Mouse (Mus musculus): ENCODE data around the gene Psmd9. TPM values are rescaled to one million over a fixed set of nuclear protein-coding genes. Genes with fewer than 3 reads are reported as not detected.

The Psmd9 gene
- polyA plus RNA-seq, 1 experiment from 2014 or later: 107 TPM

GRCm38 (mm10) chr5:123181536-123181935 lies 12.3 kb downstream of the Psmd9 start:
- Histone ChIP-seq H3K27ac (no peak overlapping the region), H3K27me3 (no peaks in the 10 kb centered on the region), H3K9ac (no peak overlapping the region), H3K4me3 (no peak overlapping the region), H3K4me2 (no peak overlapping the region), H3K36me3 (no peaks in the 10 kb centered on the region), H3K9me3 (peaks cover 3% of the 10 kb centered on the region; the same call in 1 of the 2 replicates), H3K4me1 (no peaks in the 10 kb centered on the region)
- WGBS: 74% methylated on average over 6 of the region's 6 CpGs
- ATAC-seq (ENCODE audit: insufficient number of reproducible peaks, insufficient read depth, low FRiP score, low TSS enrichment, low read depth): no peak

GRCm38 (mm10) chr5:123182651-123183050 lies 13.4 kb downstream of the Psmd9 start, which contains the start of gene Hpd:
Gene Hpd (minus strand): TSS chr5:123182727.
- peaks cover 3% of the 10 kb centered on the region; the same call in 1 of the 2 replicates for H3K9me3 ChIP-seq
- H3K4me2 ChIP-seq: no peak within 1 kb of the TSS
- no peaks in the 10 kb centered on the region for H3K4me1 ChIP-seq
- no peak within 1 kb of the TSS for H3K27ac ChIP-seq
- no peaks in the 10 kb centered on the region for H3K36me3 ChIP-seq
- H3K4me3 ChIP-seq: no peak within 1 kb of the TSS
- ATAC-seq (ENCODE audit: insufficient number of reproducible peaks, insufficient read depth, low FRiP score, low TSS enrichment, low read depth): no peak
- H3K9ac ChIP-seq: no peak within 1 kb of the TSS
- no peaks in the 10 kb centered on the region for H3K27me3 ChIP-seq
- 85% methylated on average over 10 of the region's 10 CpGs for WGBS

- WGBS: 71% methylated on average over 6 of the region's 6 CpGs
These were observed 16.8 kb downstream of the Psmd9 start for GRCm38 (mm10) chr5:123185966-123186365.

GRCm38 (mm10) chr5:123187306-123187705 lies 18.1 kb downstream of the Psmd9 start:
- no peak for ATAC-seq (ENCODE audit: insufficient number of reproducible peaks, insufficient read depth, low FRiP score, low TSS enrichment, low read depth)
- Histone ChIP-seq H3K36me3 (no peaks in the 10 kb centered on the region), H3K4me3 (no peak overlapping the region), H3K9ac (no peak overlapping the region), H3K9me3 (no peaks in the 10 kb centered on the region), H3K4me1 (no peaks in the 10 kb centered on the region), H3K27ac (no peak overlapping the region), H3K4me2 (no peak overlapping the region), H3K27me3 (no peaks in the 10 kb centered on the region)
- 84% methylated on average over 3 of the region's 3 CpGs for WGBS

More at GRCm38 (mm10) chr5:123185966-123186365, 16.8 kb downstream of the Psmd9 start:
- Histone ChIP-seq H3K27ac (no peak overlapping the region), H3K9ac (no peak overlapping the region), H3K27me3 (no peaks in the 10 kb centered on the region), H3K4me2 (no peak overlapping the region), H3K9me3 (no peaks in the 10 kb centered on the region), H3K4me1 (no peaks in the 10 kb centered on the region), H3K36me3 (no peaks in the 10 kb centered on the region), H3K4me3 (no peak overlapping the region)
- ATAC-seq (ENCODE audit: insufficient number of reproducible peaks, insufficient read depth, low FRiP score, low TSS enrichment, low read depth): no peak

- no peak overlapping the region for H3K4me2 ChIP-seq
- no peaks in the 10 kb centered on the region for H3K4me1 ChIP-seq
- no peak overlapping the region for H3K9ac ChIP-seq
- H3K27ac ChIP-seq: no peak overlapping the region
- H3K27me3 ChIP-seq: no peaks in the 10 kb centered on the region
- no peak overlapping the region for H3K4me3 ChIP-seq
- no peak for ATAC-seq (ENCODE audit: insufficient number of reproducible peaks, insufficient read depth, low FRiP score, low TSS enrichment, low read depth)
- H3K36me3 ChIP-seq: no peaks in the 10 kb centered on the region
- no peaks in the 10 kb centered on the region for H3K9me3 ChIP-seq
- WGBS: 86% methylated on average over 3 of the region's 3 CpGs
These were observed 21.7 kb downstream of the Psmd9 start for GRCm38 (mm10) chr5:123190912-123191311.

GRCm38 (mm10) chr5:123191427-123191826 lies 22.2 kb downstream of the Psmd9 start:
- Histone ChIP-seq H3K4me2 (no peak overlapping the region), H3K9ac (no peak overlapping the region), H3K9me3 (no peaks in the 10 kb centered on the region), H3K36me3 (no peaks in the 10 kb centered on the region), H3K27me3 (no peaks in the 10 kb centered on the region), H3K4me1 (no peaks in the 10 kb centered on the region), H3K4me3 (no peak overlapping the region), H3K27ac (no peak overlapping the region)
- no peak for ATAC-seq (ENCODE audit: insufficient number of reproducible peaks, insufficient read depth, low FRiP score, low TSS enrichment, low read depth)
- 70% methylated on average over 6 of the region's 6 CpGs for WGBS

- 55% methylated on average over 9 of the region's 9 CpGs for WGBS
- Histone ChIP-seq H3K4me2 (no peak overlapping the region), H3K4me1 (no peaks in the 10 kb centered on the region), H3K36me3 (no peaks in the 10 kb centered on the region), H3K4me3 (no peak overlapping the region), H3K27ac (no peak overlapping the region), H3K9ac (no peak overlapping the region), H3K9me3 (no peaks in the 10 kb centered on the region), H3K27me3 (no peaks in the 10 kb centered on the region)
- no peak for ATAC-seq (ENCODE audit: insufficient number of reproducible peaks, insufficient read depth, low FRiP score, low TSS enrichment, low read depth)
These were observed 23.5 kb downstream of the Psmd9 start for GRCm38 (mm10) chr5:123192606-123193150.

- Histone ChIP-seq H3K9ac (no peak overlapping the region), H3K9me3 (no peaks in the 10 kb centered on the region), H3K4me1 (no peaks in the 10 kb centered on the region), H3K27ac (no peak overlapping the region), H3K4me2 (no peak overlapping the region), H3K4me3 (no peak overlapping the region), H3K27me3 (no peaks in the 10 kb centered on the region), H3K36me3 (no peaks in the 10 kb centered on the region)
- ATAC-seq (ENCODE audit: insufficient number of reproducible peaks, insufficient read depth, low FRiP score, low TSS enrichment, low read depth): no peak
- WGBS: 84% methylated on average over 5 of the region's 5 CpGs
These were observed 24.2 kb downstream of the Psmd9 start for GRCm38 (mm10) chr5:123193436-123193835.

GRCm38 (mm10) chr5:123194856-123195255 lies 25.6 kb downstream of the Psmd9 start:
- H3K4me2 ChIP-seq: no peak overlapping the region
- H3K9me3 ChIP-seq: no peaks in the 10 kb centered on the region
- no peaks in the 10 kb centered on the region for H3K4me1 ChIP-seq
- 81% methylated on average over 6 of the region's 6 CpGs for WGBS
- H3K27me3 ChIP-seq: no peaks in the 10 kb centered on the region
- no peaks in the 10 kb centered on the region for H3K36me3 ChIP-seq
- no peak overlapping the region for H3K27ac ChIP-seq
- H3K9ac ChIP-seq: no peak overlapping the region
- no peak for ATAC-seq (ENCODE audit: insufficient number of reproducible peaks, insufficient read depth, low FRiP score, low TSS enrichment, low read depth)
- H3K4me3 ChIP-seq: no peak overlapping the region

GRCm38 (mm10) chr5:123195500-123196000 lies 26.3 kb downstream of the Psmd9 start:
- no peak for ATAC-seq (ENCODE audit: insufficient number of reproducible peaks, insufficient read depth, low FRiP score, low TSS enrichment, low read depth)
- Histone ChIP-seq H3K27ac (no peak overlapping the region), H3K27me3 (no peaks in the 10 kb centered on the region), H3K9ac (no peak overlapping the region), H3K4me1 (no peaks in the 10 kb centered on the region), H3K4me3 (no peak overlapping the region), H3K9me3 (no peaks in the 10 kb centered on the region), H3K36me3 (no peaks in the 10 kb centered on the region), H3K4me2 (no peak overlapping the region)
- WGBS: 90% methylated on average over 16 of the region's 16 CpGs

- Histone ChIP-seq H3K4me2 (no peak overlapping the region), H3K9me3 (no peaks in the 10 kb centered on the region), H3K27ac (no peak overlapping the region), H3K27me3 (no peaks in the 10 kb centered on the region), H3K4me3 (no peak overlapping the region), H3K4me1 (no peaks in the 10 kb centered on the region), H3K36me3 (no peaks in the 10 kb centered on the region), H3K9ac (no peak overlapping the region)
- WGBS: 79% methylated on average over 4 of the region's 4 CpGs
- ATAC-seq (ENCODE audit: insufficient number of reproducible peaks, insufficient read depth, low FRiP score, low TSS enrichment, low read depth): no peak
These were observed 27.5 kb downstream of the Psmd9 start for GRCm38 (mm10) chr5:123196746-123197145.

GRCm38 (mm10) chr5:123198523-123198922 lies 29.3 kb downstream of the Psmd9 start:
- Histone ChIP-seq H3K4me2 (no peak overlapping the region), H3K27me3 (no peaks in the 10 kb centered on the region), H3K9ac (no peak overlapping the region), H3K9me3 (no peaks in the 10 kb centered on the region), H3K4me3 (no peak overlapping the region), H3K4me1 (no peaks in the 10 kb centered on the region), H3K36me3 (no peaks in the 10 kb centered on the region), H3K27ac (no peak overlapping the region)
- no peak for ATAC-seq (ENCODE audit: insufficient number of reproducible peaks, insufficient read depth, low FRiP score, low TSS enrichment, low read depth)
- 85% methylated on average over 4 of the region's 4 CpGs for WGBS
